Mouse (Mus musculus): Measurements from ENCODE around the gene Fgr. TPM values are rescaled to one million over a fixed set of nuclear protein-coding genes. Genes with fewer than 3 reads are reported as not detected.

The Fgr gene
- 0.57 and 0.76 TPM in 2 replicates for polyA plus RNA-seq (2015; fragmentation: Nextera tagmentation; extraction: Ambion mirVana)

DNA sequence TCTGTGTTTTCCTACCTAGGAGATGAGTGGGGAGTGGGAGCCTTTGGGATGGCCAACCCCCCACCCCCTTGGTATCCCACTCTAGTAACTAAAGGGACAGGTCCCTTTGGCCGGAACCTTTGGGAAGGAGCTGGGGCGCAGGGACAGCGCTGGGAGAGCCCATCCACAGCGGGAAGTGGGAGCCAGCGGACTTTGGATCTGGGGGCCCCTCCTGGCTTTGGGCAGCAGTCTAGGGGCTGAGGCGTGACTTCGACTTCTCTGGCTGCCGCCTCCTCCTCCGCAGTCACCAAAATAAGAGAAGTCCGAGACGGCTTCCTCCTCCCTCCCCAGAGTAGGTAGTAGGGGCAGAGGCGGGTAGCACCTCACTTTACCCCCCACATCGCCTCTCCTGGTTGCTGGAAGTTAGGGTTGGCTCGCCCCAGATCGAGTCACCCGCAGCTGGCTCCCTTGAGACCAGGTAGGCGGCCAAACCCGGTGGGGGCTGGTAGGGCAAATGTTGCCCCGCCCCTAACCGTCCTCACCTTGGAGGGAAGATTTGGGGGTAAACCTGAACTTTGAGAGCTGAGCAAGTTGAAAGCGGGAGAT, at the start of gene Fgr:
TSS of gene Fgr (plus strand) at position 282 of the 585 bp plus-strand sequence.

DNA sequence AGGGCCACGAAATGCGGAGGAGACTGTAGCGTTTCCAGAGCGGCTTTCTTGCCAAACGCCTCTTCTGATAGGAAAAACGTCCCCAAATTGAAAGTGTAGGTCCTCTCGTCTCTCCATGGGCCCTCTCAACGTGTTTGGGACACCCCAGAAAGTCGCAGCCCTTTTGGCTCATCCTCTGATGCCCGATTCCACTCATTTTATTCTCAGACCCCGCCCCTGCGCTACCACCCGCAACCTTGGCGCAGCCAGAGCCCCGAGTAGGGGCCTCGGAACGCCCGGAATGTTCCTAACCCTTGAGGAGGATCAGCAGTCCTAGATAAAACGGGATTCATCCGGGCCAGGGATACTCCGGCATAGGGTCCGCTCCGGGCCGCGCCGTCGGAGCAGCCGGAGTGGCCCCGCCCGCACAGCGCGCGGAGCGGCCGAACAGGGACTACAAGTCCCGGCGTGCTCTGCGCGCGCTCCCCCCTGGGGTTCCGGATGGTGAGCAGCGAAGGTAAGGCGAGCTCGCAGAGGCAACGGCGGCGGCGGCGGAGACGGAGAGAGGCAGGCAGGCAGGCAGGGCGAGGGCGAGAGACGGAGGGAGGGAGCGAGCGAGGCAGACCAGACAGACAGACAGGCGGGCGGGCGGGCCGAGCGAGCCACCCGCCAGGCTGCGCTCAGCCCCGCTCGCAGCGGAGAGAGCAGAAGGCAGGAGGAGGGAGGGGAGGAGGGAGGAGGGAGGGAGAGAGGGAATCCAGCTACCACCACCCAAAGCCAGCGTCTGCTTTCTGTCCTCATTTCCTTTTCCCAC, 37.3 kb downstream of the Fgr start, which contains the start of gene Ahdc1:
TSS of gene Ahdc1 (plus strand) at position 233 of the 793 bp plus-strand sequence.

Other genes with a start within 250 kb of the Fgr start
- gene Xkr8, start 241.5 kb upstream of the Fgr start, polyA plus RNA-seq (2015; fragmentation: Nextera tagmentation; extraction: Ambion mirVana) = 3.8 and 5.4 TPM in 2 replicates
- gene Smpdl3b, start 216.8 kb upstream of the Fgr start, polyA plus RNA-seq (2015; fragmentation: Nextera tagmentation; extraction: Ambion mirVana) = 1.0 and 2.3 TPM in 2 replicates
- gene Rpa2, start 205.8 kb upstream of the Fgr start, polyA plus RNA-seq (2015; fragmentation: Nextera tagmentation; extraction: Ambion mirVana) = 40.2 and 57.8 TPM in 2 replicates
- gene Themis2, start 177.7 kb upstream of the Fgr start, polyA plus RNA-seq (2015; fragmentation: Nextera tagmentation; extraction: Ambion mirVana) = 1.1 and 1.8 TPM in 2 replicates
- gene Ppp1r8, start 130.9 kb upstream of the Fgr start, polyA plus RNA-seq (2015; fragmentation: Nextera tagmentation; extraction: Ambion mirVana) = 30.8 and 41.0 TPM in 2 replicates
- 52.2 and 55.8 TPM in 2 replicates for gene Stx12, start 89.6 kb upstream of the Fgr start, polyA plus RNA-seq (2015; fragmentation: Nextera tagmentation; extraction: Ambion mirVana)
- 30.0 and 31.9 TPM in 2 replicates for gene Fam76a, start 51.5 kb upstream of the Fgr start, polyA plus RNA-seq (2015; fragmentation: Nextera tagmentation; extraction: Ambion mirVana)
- 5.8 and 7.8 TPM in 2 replicates for gene Ahdc1, start 37.2 kb downstream of the Fgr start, polyA plus RNA-seq (2015; fragmentation: Nextera tagmentation; extraction: Ambion mirVana)
- 55.3 and 71.4 TPM in 2 replicates for gene Wasf2, start 156.4 kb downstream of the Fgr start, polyA plus RNA-seq (2015; fragmentation: Nextera tagmentation; extraction: Ambion mirVana)
- 2.2 and 2.9 TPM in 2 replicates for gene Cd164l2, start 238.0 kb downstream of the Fgr start, polyA plus RNA-seq (2015; fragmentation: Nextera tagmentation; extraction: Ambion mirVana)
- gene Gpr3, start 238.4 kb downstream of the Fgr start, polyA plus RNA-seq (2015; fragmentation: Nextera tagmentation; extraction: Ambion mirVana) = 0.12 TPM in 1 of 2 replicates, not detected in the other

Data from adrenal gland, postnatal 0 days (tissue).